Mouse (Mus musculus): ENCODE results near the gene Cxcl12. TPM values are rescaled to one million over a fixed set of nuclear protein-coding genes. Genes with fewer than 3 reads are reported as not detected.

Gene Cxcl12
- polyA plus RNA-seq, 1 experiment from 2014 or later, result 66.6 TPM

DNA sequence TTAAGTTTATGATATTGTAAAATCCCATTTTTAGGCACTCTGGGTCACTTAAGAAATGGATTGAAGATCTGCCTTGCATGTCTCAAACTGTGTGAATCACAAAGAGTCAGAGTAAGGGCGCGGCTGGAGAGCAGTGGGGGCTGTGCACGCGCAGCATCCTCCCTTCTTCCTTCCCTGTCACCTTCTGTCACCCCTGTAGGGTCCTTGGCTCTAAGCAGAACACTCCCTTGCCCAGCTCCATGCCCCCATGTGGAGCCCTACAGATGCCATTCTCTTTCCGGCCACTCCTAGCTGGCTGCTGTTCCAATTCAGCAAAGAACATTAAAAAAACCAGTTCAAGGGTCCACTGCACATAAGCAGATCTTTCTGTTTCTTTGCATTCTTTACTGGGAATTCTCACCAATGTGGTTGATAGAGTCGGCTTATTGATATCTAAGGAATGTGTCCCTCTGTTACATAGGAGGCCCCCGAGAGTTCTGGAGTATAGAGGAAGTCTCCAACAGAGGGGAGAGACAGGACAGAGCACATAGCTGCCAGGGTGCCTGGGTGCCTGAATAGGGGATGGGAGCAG lies 51.7 kb downstream of the Cxcl12 start:
- ATAC-seq (replicated peaks; ENCODE audit: low FRiP score) (no peak), DNase-seq (ENCODE audit: low spot score) (no peak)
- Histone ChIP-seq H3K4me2 (no peak overlapping the region), H3K27ac (ENCODE audit: low read depth, low read length) (no peak overlapping the region), H3K27me3 (replicated peaks; ENCODE audit: control insufficient read depth, insufficient read depth, low read length) (no peaks in the 10 kb centered on the region), H3K9me3 (ENCODE audit: control insufficient read depth, low read length) (no peaks in the 10 kb centered on the region), H3K4me3 (ENCODE audit: low read depth, low read length) (no peak overlapping the region), H3K36me3 (ENCODE audit: control insufficient read depth, insufficient read depth, low read length) (no peaks in the 10 kb centered on the region), H3K4me1 (replicated peaks; ENCODE audit: control insufficient read depth, insufficient read depth, low read length) (no peaks in the 10 kb centered on the region), H3K9ac (ENCODE audit: low read depth, low read length) (no peak overlapping the region)
- 73% methylated on average over 7 of the region's 7 CpGs for WGBS

DNA sequence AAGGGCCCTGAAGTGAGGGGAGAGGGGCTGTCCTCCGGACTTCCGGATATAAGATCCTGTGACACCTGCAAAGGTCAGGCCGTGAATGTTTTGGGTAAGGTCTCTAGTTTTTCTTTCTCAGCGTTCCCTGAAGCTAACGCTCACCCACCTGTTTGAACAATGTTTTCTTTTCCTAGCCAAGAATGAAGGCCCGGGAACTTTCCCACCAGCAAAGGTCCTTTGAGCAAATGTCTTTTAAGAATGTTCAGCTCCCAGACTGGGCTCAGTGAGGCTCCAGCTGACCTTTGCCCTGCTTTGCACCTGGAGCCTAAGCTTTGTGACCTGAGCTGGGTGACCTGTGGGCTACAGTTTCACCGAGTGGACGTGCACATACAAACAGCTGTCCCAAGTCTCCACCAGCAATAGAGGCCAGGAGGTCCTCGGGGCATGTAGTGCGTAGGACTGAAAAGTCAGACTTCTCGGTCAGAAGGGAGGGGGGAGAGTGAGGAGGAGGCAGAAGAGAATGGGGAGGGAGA lies 52.6 kb downstream of the Cxcl12 start:
- no peak overlapping the region for H3K9ac ChIP-seq (ENCODE audit: low read depth, low read length)
- no peaks in the 10 kb centered on the region for H3K36me3 ChIP-seq (ENCODE audit: control insufficient read depth, insufficient read depth, low read length)
- 66% methylated on average over 11 of the region's 11 CpGs for WGBS
- ATAC-seq (replicated peaks; ENCODE audit: low FRiP score) (no peak), DNase-seq (ENCODE audit: low spot score) (no peak)
- H3K4me1 ChIP-seq (replicated peaks; ENCODE audit: control insufficient read depth, insufficient read depth, low read length), result no peaks in the 10 kb centered on the region
- no peak overlapping the region for H3K27ac ChIP-seq (ENCODE audit: low read depth, low read length)
- no peaks in the 10 kb centered on the region for H3K9me3 ChIP-seq (ENCODE audit: control insufficient read depth, low read length)
- no peaks in the 10 kb centered on the region for H3K27me3 ChIP-seq (replicated peaks; ENCODE audit: control insufficient read depth, insufficient read depth, low read length)
- H3K4me2 ChIP-seq, result no peak overlapping the region
- no peak overlapping the region for H3K4me3 ChIP-seq (ENCODE audit: low read depth, low read length)
